Mouse (Mus musculus): Measurements from ENCODE around the gene Armcx5.
"Not testable (repeated sequence)": the region's sequence is repeated elsewhere in the genome, so short reads cannot be mapped to it uniquely, and the experiment has no call there.

DNA sequence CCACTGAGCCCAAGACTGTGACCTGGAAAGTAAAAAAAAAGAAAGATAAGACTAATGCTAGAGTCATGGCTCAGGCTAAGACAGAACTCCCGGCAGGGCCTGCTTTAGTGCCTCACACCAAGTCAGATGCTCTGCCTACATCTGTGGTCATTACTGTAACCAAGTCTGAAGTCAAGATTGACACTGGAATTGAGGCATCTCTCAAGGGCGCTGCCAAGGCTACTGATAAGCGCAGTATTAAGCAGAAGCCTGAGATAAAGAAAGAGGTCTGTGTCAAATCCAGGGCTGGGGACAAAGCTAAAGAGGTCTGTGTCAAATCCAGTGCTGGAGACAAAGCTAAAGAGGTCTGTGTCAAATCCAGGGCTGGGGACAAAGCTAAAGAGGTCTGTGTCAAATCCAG is 2.8 kb downstream of the Armcx5 start:
- TF ChIP-seq CTCF (IDR thresholded peaks at IDR 0.05; ENCODE audit: borderline replicate concordance, insufficient read depth, low read length); POLR2A (IDR thresholded peaks at IDR 0.05; ENCODE audit: low read depth, low read length): not testable (repeated sequence)
